Comparison of ENCODE assay signal across 8 mouse cellular contexts in the genomic region with DNA sequence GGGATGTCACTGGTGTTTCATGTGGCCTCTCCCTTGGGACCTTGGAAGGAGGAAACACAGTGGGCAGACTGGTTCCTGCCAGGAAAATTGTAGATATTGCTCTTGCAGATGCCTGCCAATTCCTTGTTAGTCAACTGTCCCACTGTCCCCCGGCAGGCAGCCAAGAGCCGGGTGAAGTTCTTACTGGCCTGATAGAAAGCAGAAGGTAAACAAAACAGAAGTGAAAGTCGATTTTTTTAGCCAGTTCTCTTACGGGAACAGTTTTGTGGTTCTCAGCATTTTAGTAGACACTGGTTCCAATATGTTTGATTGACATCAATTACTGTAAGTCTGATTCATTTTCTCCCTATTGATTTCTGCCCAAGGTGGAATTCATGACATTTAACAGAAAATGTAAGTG. TPM values are rescaled to one million over a fixed set of nuclear protein-coding genes. Genes with fewer than 3 reads are reported as not detected.
DNase-seq lines count a peak whose midpoint lies in the region; ATAC-seq lines count a peak whose summit lies in the region.

No protein-coding gene starts in this region.

- no peak overlapping the region for H3K9ac ChIP-seq in midbrain, embryonic 15.5 days
- no peak overlapping the region for H3K9ac ChIP-seq in midbrain, embryonic 13.5 days (replicated peaks)
- H3K9ac ChIP-seq in stomach, embryonic 16.5 days (ENCODE audit: low read length): 0 out of 2 replicates have a peak overlapping the region, but pooled peaks have one; percentile 1
- no peak overlapping the region for H3K9ac ChIP-seq in forebrain, embryonic 16.5 days (replicated peaks; ENCODE audit: low read depth, low read length)

- H3K27me3 ChIP-seq in midbrain, embryonic 15.5 days (replicated peaks): no peaks in the 10 kb centered on the region
- H3K27me3 ChIP-seq in midbrain, embryonic 13.5 days: no peaks in the 10 kb centered on the region
- no peaks in the 10 kb centered on the region for H3K27me3 ChIP-seq in heart, embryonic 10.5 days (ENCODE audit: insufficient read depth, poor library complexity, severe bottlenecking)
- H3K27me3 ChIP-seq in stomach, embryonic 16.5 days (ENCODE audit: control insufficient read depth, insufficient read depth, low read length): no peaks in the 10 kb centered on the region
- H3K27me3 ChIP-seq in forebrain, embryonic 16.5 days (replicated peaks; ENCODE audit: control insufficient read depth, insufficient read depth, low read length): no peaks in the 10 kb centered on the region

- no peaks in the 10 kb centered on the region for H3K9me3 ChIP-seq in midbrain, embryonic 15.5 days
- H3K9me3 ChIP-seq in midbrain, embryonic 13.5 days: no peaks in the 10 kb centered on the region
- H3K9me3 ChIP-seq in heart, embryonic 10.5 days: no peaks in the 10 kb centered on the region
- no peaks in the 10 kb centered on the region for H3K9me3 ChIP-seq in stomach, embryonic 16.5 days (replicated peaks; ENCODE audit: control insufficient read depth, low read length)
- no peaks in the 10 kb centered on the region for H3K9me3 ChIP-seq in forebrain, embryonic 16.5 days (ENCODE audit: control insufficient read depth, low read length)

- 62% methylated on average over 4 of the region's 4 CpGs for WGBS in midbrain, embryonic 15.5 days
- 76% methylated on average over 4 of the region's 4 CpGs for WGBS in midbrain, embryonic 13.5 days
- 43% methylated on average over 4 of the region's 4 CpGs for WGBS in heart, embryonic 10.5 days
- WGBS in stomach, embryonic 16.5 days: 13% methylated on average over 4 of the region's 4 CpGs
- 61% methylated on average over 4 of the region's 4 CpGs for WGBS in forebrain, embryonic 16.5 days

- H3K4me2 ChIP-seq in midbrain, embryonic 15.5 days: no peak overlapping the region
- H3K4me2 ChIP-seq in midbrain, embryonic 13.5 days (replicated peaks): no peak overlapping the region
- H3K4me2 ChIP-seq in stomach, embryonic 16.5 days (ENCODE audit: low read depth, low read length): peak overlapping the region; percentile 7; the same call in 1 of the 2 replicates
- no peak overlapping the region for H3K4me2 ChIP-seq in forebrain, embryonic 16.5 days (ENCODE audit: low read length)

- peak; percentile 76 to 77 for DNase-seq in cerebellum, adult 18-20 months
- DNase-seq in heart, embryonic 10.5 days (ENCODE audit: low spot score): no peak
- DNase-seq in kidney, postnatal 14 days: peak; percentile 91
- DNase-seq in lung, postnatal 10 days: peak; percentile 92

- 0 out of 2 replicates have a peak overlapping the region, but pooled peaks have one; percentile 29 for H3K27ac ChIP-seq in midbrain, embryonic 15.5 days
- no peak overlapping the region; the same call in 1 of the 2 replicates for H3K27ac ChIP-seq in midbrain, embryonic 13.5 days
- H3K27ac ChIP-seq in heart, embryonic 10.5 days: peak overlapping the region; percentile 56; the same call in 1 of the 2 replicates
- H3K27ac ChIP-seq in stomach, embryonic 16.5 days (ENCODE audit: low read length): peak overlapping the region; percentile 80
- H3K27ac ChIP-seq in forebrain, embryonic 16.5 days (ENCODE audit: low read length): no peak overlapping the region

- H3K4me3 ChIP-seq in midbrain, embryonic 15.5 days: no peak overlapping the region
- H3K4me3 ChIP-seq in midbrain, embryonic 13.5 days (replicated peaks): no peak overlapping the region
- no peak overlapping the region for H3K4me3 ChIP-seq in heart, embryonic 10.5 days
- no peak overlapping the region for H3K4me3 ChIP-seq in stomach, embryonic 16.5 days (replicated peaks; ENCODE audit: low read length)
- no peak overlapping the region for H3K4me3 ChIP-seq in forebrain, embryonic 16.5 days (replicated peaks; ENCODE audit: low read length)

- peaks cover 22% of the 10 kb centered on the region for H3K4me1 ChIP-seq in midbrain, embryonic 15.5 days
- peaks cover 36% of the 10 kb centered on the region for H3K4me1 ChIP-seq in midbrain, embryonic 13.5 days (replicated peaks)
- H3K4me1 ChIP-seq in heart, embryonic 10.5 days: peaks cover 73% of the 10 kb centered on the region
- H3K4me1 ChIP-seq in stomach, embryonic 16.5 days (ENCODE audit: control insufficient read depth, insufficient read depth, low read length): peaks cover 22% of the 10 kb centered on the region
- peaks cover 7% of the 10 kb centered on the region for H3K4me1 ChIP-seq in forebrain, embryonic 16.5 days (replicated peaks; ENCODE audit: control insufficient read depth, insufficient read depth, low read length)

- H3K36me3 ChIP-seq in midbrain, embryonic 15.5 days (replicated peaks): no peaks in the 10 kb centered on the region
- peaks cover 8% of the 10 kb centered on the region for H3K36me3 ChIP-seq in midbrain, embryonic 13.5 days
- H3K36me3 ChIP-seq in heart, embryonic 10.5 days: peaks cover 1% of the 10 kb centered on the region; the same call in 1 of the 2 replicates
- no peaks in the 10 kb centered on the region for H3K36me3 ChIP-seq in stomach, embryonic 16.5 days (ENCODE audit: control insufficient read depth, insufficient read depth, low read length)
- no peaks in the 10 kb centered on the region for H3K36me3 ChIP-seq in forebrain, embryonic 16.5 days (ENCODE audit: control insufficient read depth, insufficient read depth)

- no peak for ATAC-seq in midbrain, embryonic 15.5 days (replicated peaks)
- ATAC-seq in midbrain, embryonic 13.5 days: no peak
- no peak for ATAC-seq in stomach, embryonic 16.5 days (ENCODE audit: insufficient read depth, low FRiP score)
- no peak for ATAC-seq in forebrain, embryonic 16.5 days

RNA-seq across cellular contexts. Expression of a gene that starts 27.0 kb away (rescaled TPM):
- polyA plus RNA-seq in midbrain, embryonic 15.5 days (2015; fragmentation: Nextera tagmentation; extraction: Ambion mirVana): 73.6 and 74.5 TPM in 2 replicates
- 102 and 105 TPM in 2 replicates for polyA plus RNA-seq in midbrain, embryonic 13.5 days (2015; fragmentation: Nextera tagmentation; extraction: Ambion mirVana)
- polyA plus RNA-seq in heart, embryonic 10.5 days (2016; fragmentation: Nextera tagmentation; extraction: Ambion mirVana): 45.3 and 58.3 TPM in 2 replicates
- polyA plus RNA-seq in stomach, embryonic 16.5 days (2015; fragmentation: Nextera tagmentation; extraction: Ambion mirVana): 49.5 and 51.3 TPM in 2 replicates
- polyA plus RNA-seq in forebrain, embryonic 16.5 days (2015; fragmentation: Nextera tagmentation; extraction: Ambion mirVana): 87.3 and 97.1 TPM in 2 replicates

RNA-seq across cellular contexts. Expression of a gene that starts 51.6 kb away (rescaled TPM):
- 0.66 and 0.70 TPM in 2 replicates for polyA plus RNA-seq in midbrain, embryonic 15.5 days (2015; fragmentation: Nextera tagmentation; extraction: Ambion mirVana)
- polyA plus RNA-seq in midbrain, embryonic 13.5 days (2015; fragmentation: Nextera tagmentation; extraction: Ambion mirVana): 0.15 and 0.27 TPM in 2 replicates
- 1.3 and 2.5 TPM in 2 replicates for polyA plus RNA-seq in heart, embryonic 10.5 days (2016; fragmentation: Nextera tagmentation; extraction: Ambion mirVana)
- 3.5 and 3.6 TPM in 2 replicates for polyA plus RNA-seq in stomach, embryonic 16.5 days (2015; fragmentation: Nextera tagmentation; extraction: Ambion mirVana)
- polyA plus RNA-seq in forebrain, embryonic 16.5 days (2015; fragmentation: Nextera tagmentation; extraction: Ambion mirVana): 0.26 and 0.37 TPM in 2 replicates

Comparison
In these comparisons a context has a peak if more than half of its experiments do, and no peak if none do; other contexts are left out.
1. H3K27ac ChIP-seq: peak in midbrain, embryonic 15.5 days (single experiment), heart, embryonic 10.5 days (single experiment) and stomach, embryonic 16.5 days (single experiment); none in midbrain, embryonic 13.5 days (single experiment) and forebrain, embryonic 16.5 days (single experiment).